In genomic region chr2:84464956-84465355, GRCm38 (mm10) we compare ENCODE assay signal across 21 mouse cellular contexts. TPM values are rescaled to one million over a fixed set of nuclear protein-coding genes. Genes with fewer than 3 reads are reported as not detected.
A peak's percentile ranks its signal among the peaks of the same experiment; 100 is the strongest.
DNase-seq lines count a peak whose midpoint lies in the region; ATAC-seq and TF ChIP-seq lines count a peak whose summit lies in the region.
"Had no signal": no experiment of that assay in that cellular context is flagged by ENCODE, and none has a peak within 500 bp of the region (broad histone marks: within the 10 kb centered on the region; RNA-seq: fewer than 3 reads in every experiment).

No protein-coding gene starts in this region.

- TF ChIP-seq POLR2A in embryonic fibroblast, embryonic 13.5 days (IDR thresholded peaks at IDR 0.05; ENCODE audit: low read depth, low read length) = no peak

- no peak overlapping the region for H3K4me2 ChIP-seq in embryonic facial prominence, embryonic 11.5 days (ENCODE audit: low read depth, low read length)
- no peak overlapping the region for H3K4me2 ChIP-seq in intestine, embryonic 15.5 days (replicated peaks)
- H3K4me2 ChIP-seq in intestine, postnatal 0 days (replicated peaks; ENCODE audit: low read depth) = no peak overlapping the region
- H3K4me2 ChIP-seq: limb, embryonic 15.5 days; midbrain, embryonic 12.5 days had no signal

- no peaks in the 10 kb centered on the region for H3K27me3 ChIP-seq in embryonic facial prominence, embryonic 11.5 days (ENCODE audit: control insufficient read depth, insufficient read depth, low read length)
- no peaks in the 10 kb centered on the region for H3K27me3 ChIP-seq in embryonic facial prominence, embryonic 10.5 days (replicated peaks; ENCODE audit: low read depth, poor library complexity, severe bottlenecking)
- no peaks in the 10 kb centered on the region for H3K27me3 ChIP-seq in intestine, embryonic 15.5 days (replicated peaks)
- H3K27me3 ChIP-seq in intestine, postnatal 0 days (replicated peaks; ENCODE audit: control insufficient read depth, insufficient read depth, low read length) = no peaks in the 10 kb centered on the region
- H3K27me3 ChIP-seq: CH12.LX; limb, embryonic 15.5 days; midbrain, embryonic 12.5 days had no signal

- no peak for ATAC-seq in embryonic facial prominence, embryonic 11.5 days (replicated peaks; ENCODE audit: insufficient number of reproducible peaks, low FRiP score, low TSS enrichment, low read depth)
- peak; percentile 28; the same call in 1 of the 2 replicates for ATAC-seq in intestine, embryonic 15.5 days
- ATAC-seq in intestine, postnatal 0 days = no peak
- ATAC-seq: activated CD4-positive, CD25-positive, alpha-beta regulatory T cell, adult 4 months; forebrain, postnatal 0 days; hindbrain, postnatal 0 days had no signal

- no peak overlapping the region for H3K9ac ChIP-seq in embryonic facial prominence, embryonic 11.5 days (replicated peaks; ENCODE audit: low read length)
- H3K9ac ChIP-seq in intestine, embryonic 15.5 days = no peak overlapping the region
- no peak overlapping the region for H3K9ac ChIP-seq in intestine, postnatal 0 days (ENCODE audit: low read depth, low read length)
- H3K9ac ChIP-seq: forebrain, postnatal 0 days; limb, embryonic 15.5 days; midbrain, embryonic 12.5 days had no signal

- TF ChIP-seq CTCF in intestine, postnatal 0 days (IDR thresholded peaks at IDR 0.05; ENCODE audit: low read depth) = no peak
- no peak for TF ChIP-seq CTCF in embryonic fibroblast, embryonic 13.5 days (IDR thresholded peaks at IDR 0.05; ENCODE audit: borderline replicate concordance, insufficient read depth, low read length)

- H3K4me3 ChIP-seq in embryonic facial prominence, embryonic 11.5 days (ENCODE audit: low read depth, low read length) = no peak overlapping the region
- H3K4me3 ChIP-seq in embryonic facial prominence, embryonic 10.5 days = no peak overlapping the region
- H3K4me3 ChIP-seq in intestine, embryonic 15.5 days (replicated peaks) = no peak overlapping the region
- H3K4me3 ChIP-seq in intestine, postnatal 0 days (ENCODE audit: low read depth, low read length) = no peak overlapping the region
- no peak overlapping the region for H3K4me3 ChIP-seq in embryonic fibroblast, embryonic 13.5 days (ENCODE audit: insufficient read depth, low read length)
- H3K4me3 ChIP-seq: gastrocnemius, adult 2 months; limb, embryonic 15.5 days; midbrain, embryonic 12.5 days had no signal

- H3K9me3 ChIP-seq in embryonic facial prominence, embryonic 11.5 days (replicated peaks; ENCODE audit: control insufficient read depth, low read length) = no peaks in the 10 kb centered on the region
- no peaks in the 10 kb centered on the region for H3K9me3 ChIP-seq in embryonic facial prominence, embryonic 10.5 days
- no peaks in the 10 kb centered on the region for H3K9me3 ChIP-seq in intestine, embryonic 15.5 days
- no peaks in the 10 kb centered on the region for H3K9me3 ChIP-seq in intestine, postnatal 0 days (ENCODE audit: control insufficient read depth)
- H3K9me3 ChIP-seq: limb, embryonic 15.5 days had no signal

- WGBS in embryonic facial prominence, embryonic 11.5 days = 37% methylated on average over 7 of the region's 7 CpGs
- WGBS in embryonic facial prominence, embryonic 10.5 days = 41% methylated on average over 7 of the region's 7 CpGs
- 24% methylated on average over 7 of the region's 7 CpGs for WGBS in intestine, embryonic 15.5 days
- 26% methylated on average over 7 of the region's 7 CpGs for WGBS in intestine, postnatal 0 days

- DNase-seq in embryonic facial prominence, embryonic 11.5 days (ENCODE audit: low spot score) = peak; percentile 38
- no peak for DNase-seq in embryonic facial prominence, embryonic 10.5 days (ENCODE audit: low spot score)
- DNase-seq in yolk sac, embryonic 10.5 days (ENCODE audit: low spot score) = peak; percentile 32
- DNase-seq in kidney, adult 18-20 months = no peak
- DNase-seq in lung, postnatal 14 days = no peak
- DNase-seq: adrenal gland, postnatal 25 days; cerebellum, adult 2 months; forebrain, postnatal 0 days; gastrocnemius, adult 2 months; kidney, adult 9 months; lung, postnatal 36 days; right cerebral cortex, postnatal 4 days; thymus, postnatal 25 days had no signal

- H3K36me3 ChIP-seq in embryonic facial prominence, embryonic 11.5 days (replicated peaks; ENCODE audit: control insufficient read depth, insufficient read depth, low read depth, low read length) = no peaks in the 10 kb centered on the region
- no peaks in the 10 kb centered on the region for H3K36me3 ChIP-seq in embryonic facial prominence, embryonic 10.5 days (replicated peaks)
- H3K36me3 ChIP-seq in intestine, embryonic 15.5 days = no peaks in the 10 kb centered on the region
- H3K36me3 ChIP-seq in intestine, postnatal 0 days (ENCODE audit: control insufficient read depth, insufficient read depth) = no peaks in the 10 kb centered on the region
- H3K36me3 ChIP-seq: limb, embryonic 15.5 days; midbrain, embryonic 12.5 days had no signal

- no peak overlapping the region for H3K27ac ChIP-seq in embryonic facial prominence, embryonic 11.5 days (replicated peaks; ENCODE audit: low read depth, low read length)
- H3K27ac ChIP-seq in embryonic facial prominence, embryonic 10.5 days (replicated peaks) = no peak overlapping the region
- no peak overlapping the region for H3K27ac ChIP-seq in intestine, embryonic 15.5 days
- no peak overlapping the region for H3K27ac ChIP-seq in intestine, postnatal 0 days (ENCODE audit: low read depth, low read length)
- H3K27ac ChIP-seq in embryonic fibroblast, embryonic 13.5 days (ENCODE audit: insufficient read depth, low read length) = peak overlapping the region; percentile 72
- H3K27ac ChIP-seq: gastrocnemius, adult 2 months; hindbrain, postnatal 0 days; limb, embryonic 15.5 days; midbrain, embryonic 12.5 days had no signal

- H3K4me1 ChIP-seq in embryonic facial prominence, embryonic 11.5 days (ENCODE audit: control insufficient read depth, insufficient read depth, low read length) = no peaks in the 10 kb centered on the region
- peaks cover 3% of the 10 kb centered on the region; the same call in 1 of the 2 replicates for H3K4me1 ChIP-seq in embryonic facial prominence, embryonic 10.5 days
- no peaks in the 10 kb centered on the region for H3K4me1 ChIP-seq in intestine, embryonic 15.5 days (replicated peaks)
- H3K4me1 ChIP-seq in intestine, postnatal 0 days (replicated peaks; ENCODE audit: control insufficient read depth, insufficient read depth, low read length) = no peaks in the 10 kb centered on the region
- peaks cover 2% of the 10 kb centered on the region; the same call in 1 of the 2 replicates for H3K4me1 ChIP-seq in embryonic fibroblast, embryonic 13.5 days (ENCODE audit: control insufficient read depth, insufficient read depth, low read length)
- H3K4me1 ChIP-seq: limb, embryonic 15.5 days; midbrain, embryonic 12.5 days had no signal

RNA-seq across cellular contexts. Expression of gene Tfpi, which starts 11.6 kb away (rescaled TPM):
- polyA plus RNA-seq in embryonic facial prominence, embryonic 11.5 days (2014; fragmentation: Nextera tagmentation; extraction: Ambion mirVana) = 20.8 and 23.1 TPM in 2 replicates
- polyA plus RNA-seq in embryonic facial prominence, embryonic 10.5 days (2016; fragmentation: Nextera tagmentation; extraction: Ambion mirVana) = 13.8 and 14.5 TPM in 2 replicates
- polyA plus RNA-seq in intestine, embryonic 15.5 days (2015; fragmentation: Nextera tagmentation; extraction: Ambion mirVana) = 40.9 and 46.9 TPM in 2 replicates
- 31.3 and 33.4 TPM in 2 replicates for polyA plus RNA-seq in intestine, postnatal 0 days (2015; fragmentation: Nextera tagmentation; extraction: Ambion mirVana)
- 71.4 and 91.8 TPM in 2 replicates for polyA plus RNA-seq in embryonic fibroblast, embryonic 13.5 days (2011; ENCODE audit: insufficient read length, low read depth, missing spikeins)

RNA-seq across cellular contexts. Expression of gene Calcrl, which starts 39.7 kb away (rescaled TPM):
- 23.9 and 24.2 TPM in 2 replicates for polyA plus RNA-seq in embryonic facial prominence, embryonic 11.5 days (2014; fragmentation: Nextera tagmentation; extraction: Ambion mirVana)
- polyA plus RNA-seq in embryonic facial prominence, embryonic 10.5 days (2016; fragmentation: Nextera tagmentation; extraction: Ambion mirVana) = 14.8 and 18.5 TPM in 2 replicates
- 24.0 and 30.8 TPM in 2 replicates for polyA plus RNA-seq in intestine, embryonic 15.5 days (2015; fragmentation: Nextera tagmentation; extraction: Ambion mirVana)
- polyA plus RNA-seq in intestine, postnatal 0 days (2015; fragmentation: Nextera tagmentation; extraction: Ambion mirVana) = 14.2 TPM in 2 replicates
- polyA plus RNA-seq in embryonic fibroblast, embryonic 13.5 days (2011; ENCODE audit: insufficient read length, low read depth, missing spikeins) = 9.2 and 10.3 TPM in 2 replicates

Comparison
In these comparisons a context has a peak if more than half of its experiments do, and no peak if none do; other contexts are left out.
1. DNase-seq: peak in embryonic facial prominence, embryonic 11.5 days (single experiment) and yolk sac, embryonic 10.5 days (single experiment); none in embryonic facial prominence, embryonic 10.5 days (single experiment), kidney, adult 18-20 months (single experiment) and lung, postnatal 14 days (single experiment).